Mouse (Mus musculus): ENCODE data around the gene Pcyt2. TPM values are rescaled to one million over a fixed set of nuclear protein-coding genes. Genes with fewer than 3 reads are reported as not detected.

Gene Pcyt2
- polyA plus RNA-seq, 1 experiment from 2014 or later: 151 TPM

DNA sequence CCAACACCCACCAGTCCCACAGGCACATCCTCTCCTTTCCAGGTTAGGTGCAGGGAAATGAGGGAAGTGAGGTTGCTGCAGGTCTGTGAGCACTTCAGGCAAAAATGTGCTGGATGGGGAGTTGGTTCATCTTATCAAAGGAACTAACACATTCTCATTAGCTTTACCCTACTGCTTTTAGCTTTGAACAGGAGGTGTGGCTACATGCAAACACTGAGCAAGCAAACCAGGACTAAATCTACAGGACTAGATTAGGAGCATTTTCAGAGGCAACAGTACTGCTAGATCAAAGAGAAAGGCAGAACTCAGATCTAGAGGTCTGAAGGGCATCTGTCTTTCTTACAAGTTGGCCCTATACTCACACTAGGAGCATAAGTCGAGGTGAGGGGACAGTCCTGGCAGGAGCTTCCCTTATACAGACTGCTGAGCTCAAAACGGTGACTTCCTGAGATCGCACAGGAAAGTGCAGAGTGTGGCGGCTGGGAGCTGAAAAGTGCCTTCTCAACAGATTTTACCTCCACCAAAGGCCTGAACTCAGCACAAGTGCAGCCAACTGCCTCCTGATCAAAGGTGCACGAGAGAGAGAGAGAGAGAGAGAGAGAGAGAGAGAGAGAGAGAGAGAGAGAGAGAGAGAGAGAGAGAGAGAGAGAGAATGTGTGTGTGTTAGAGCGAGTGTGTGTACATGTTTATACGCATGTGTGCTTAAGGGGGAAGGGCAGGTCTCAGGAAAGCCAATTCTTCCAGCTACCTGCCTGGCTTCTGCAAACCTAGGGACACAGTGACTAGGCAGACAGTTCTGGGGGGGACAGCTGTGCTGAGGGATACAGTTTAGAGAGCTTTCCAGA is 13.4 kb upstream of the Pcyt2 start:
- Histone ChIP-seq H3K4me3 (no peak overlapping the region), H3K9me3 (no peaks in the 10 kb centered on the region), H3K27me3 (replicated peaks) (no peaks in the 10 kb centered on the region), H3K27ac (no peak overlapping the region), H3K4me2 (replicated peaks) (peak overlapping the region; percentile 97), H3K36me3 (peaks cover 29% of the 10 kb centered on the region), H3K9ac (0 out of 2 replicates have a peak overlapping the region, but pooled peaks have one; percentile 6), H3K4me1 (peaks cover 40% of the 10 kb centered on the region)
- WGBS: 54% methylated on average over 7 of the region's 7 CpGs
- no peak for ATAC-seq (ENCODE audit: low FRiP score, low read depth)

DNA sequence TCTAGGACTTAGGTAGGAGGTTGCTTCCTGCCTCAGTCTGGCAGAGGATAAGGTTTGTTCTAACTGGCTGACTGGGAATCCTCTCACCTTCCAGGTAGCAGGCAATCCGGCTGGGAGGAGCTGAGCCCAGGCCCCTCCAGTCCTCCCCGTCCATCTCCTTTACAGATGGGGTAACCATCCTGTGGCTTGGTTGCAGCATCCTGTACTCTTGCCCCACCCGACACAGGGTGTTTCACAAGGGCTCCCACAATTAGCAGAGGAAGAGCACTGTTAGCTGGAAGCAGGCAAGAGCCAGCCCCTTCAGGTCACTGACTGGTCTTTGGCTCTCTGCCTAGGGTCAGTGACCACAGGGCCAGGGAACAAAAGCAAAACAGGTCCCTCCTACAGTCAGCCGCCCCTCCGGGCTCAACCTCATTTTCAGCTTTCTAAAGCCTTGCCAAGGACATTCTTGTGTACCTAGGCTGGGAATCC is 12.7 kb upstream of the Pcyt2 start:
- ATAC-seq (ENCODE audit: low FRiP score, low read depth): no peak
- no peak overlapping the region for H3K4me3 ChIP-seq
- 48% methylated on average over 5 of the region's 5 CpGs for WGBS

DNA sequence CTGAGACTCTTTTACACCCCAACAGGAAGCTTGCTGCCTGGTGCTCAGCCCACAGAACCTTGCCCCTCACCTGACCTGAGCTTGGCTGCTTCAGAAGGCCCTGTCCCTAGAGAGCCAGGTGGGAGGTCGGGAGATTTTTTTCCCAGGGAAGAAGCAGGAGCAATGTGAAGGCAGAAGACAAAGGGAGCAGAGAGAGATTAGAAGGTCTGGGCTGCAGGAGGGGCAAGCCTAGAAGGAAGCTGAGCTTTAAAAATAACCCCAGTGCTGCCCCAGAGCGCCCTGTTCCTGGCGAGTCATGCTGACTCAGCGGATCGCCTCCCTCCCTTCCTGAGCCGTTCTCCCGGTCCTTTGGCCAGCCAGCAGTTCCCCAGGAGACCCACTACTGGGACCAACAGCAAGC is 12.2 kb upstream of the Pcyt2 start:
- no peak overlapping the region for H3K27ac ChIP-seq
- H3K9me3 ChIP-seq: no peaks in the 10 kb centered on the region
- peaks cover 29% of the 10 kb centered on the region for H3K36me3 ChIP-seq
- no peaks in the 10 kb centered on the region for H3K27me3 ChIP-seq (replicated peaks)
- H3K9ac ChIP-seq: no peak overlapping the region
- peaks cover 48% of the 10 kb centered on the region for H3K4me1 ChIP-seq
- H3K4me2 ChIP-seq (replicated peaks): peak overlapping the region; percentile 97
- no peak for ATAC-seq (ENCODE audit: low FRiP score, low read depth)
- 0 out of 2 replicates have a peak overlapping the region, but pooled peaks have one; percentile 3 for H3K4me3 ChIP-seq
- whole genome bisulfite sequencing: 47% methylated on average over 7 of the region's 7 CpGs

More for the DNA sequence above, 12.7 kb upstream of the Pcyt2 start:
- peak overlapping the region; percentile 97 for H3K4me2 ChIP-seq (replicated peaks)
- H3K36me3 ChIP-seq: peaks cover 29% of the 10 kb centered on the region
- H3K9me3 ChIP-seq: no peaks in the 10 kb centered on the region
- H3K4me1 ChIP-seq: peaks cover 43% of the 10 kb centered on the region
- no peak overlapping the region for H3K27ac ChIP-seq
- H3K27me3 ChIP-seq (replicated peaks): no peaks in the 10 kb centered on the region
- 0 out of 2 replicates have a peak overlapping the region, but pooled peaks have one; percentile 6 for H3K9ac ChIP-seq

DNA sequence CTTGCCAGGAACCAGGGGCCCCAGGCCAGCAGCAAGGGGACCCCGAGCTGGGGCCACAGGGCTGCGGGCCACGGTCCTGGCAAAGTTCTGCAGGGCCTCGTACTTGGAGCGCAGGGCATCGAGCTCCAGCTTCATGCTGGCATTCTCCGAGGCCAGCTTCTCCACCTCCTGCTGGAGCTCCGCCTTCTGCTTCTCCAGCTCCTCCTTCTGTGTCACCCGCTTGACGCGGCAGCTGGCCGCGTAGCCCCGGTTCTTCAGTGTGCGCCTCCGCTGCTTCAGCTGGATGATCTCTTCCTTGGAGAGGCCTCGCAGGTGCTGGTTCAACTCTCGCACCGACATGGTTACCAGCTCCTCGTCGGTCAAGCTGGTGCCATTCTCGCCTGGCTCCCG is 11.6 kb upstream of the Pcyt2 start:
- H3K9ac ChIP-seq: no peak overlapping the region
- peaks cover 48% of the 10 kb centered on the region for H3K4me1 ChIP-seq
- no peaks in the 10 kb centered on the region for H3K27me3 ChIP-seq (replicated peaks)
- H3K4me3 ChIP-seq: peak overlapping the region; percentile 3; the same call in 1 of the 2 replicates
- H3K4me2 ChIP-seq (replicated peaks): peak overlapping the region; percentile 97
- H3K9me3 ChIP-seq: no peaks in the 10 kb centered on the region
- WGBS: 81% methylated on average over 23 of the region's 23 CpGs
- ATAC-seq (ENCODE audit: low FRiP score, low read depth): no peak
- H3K36me3 ChIP-seq: peaks cover 29% of the 10 kb centered on the region
- no peak overlapping the region for H3K27ac ChIP-seq

DNA sequence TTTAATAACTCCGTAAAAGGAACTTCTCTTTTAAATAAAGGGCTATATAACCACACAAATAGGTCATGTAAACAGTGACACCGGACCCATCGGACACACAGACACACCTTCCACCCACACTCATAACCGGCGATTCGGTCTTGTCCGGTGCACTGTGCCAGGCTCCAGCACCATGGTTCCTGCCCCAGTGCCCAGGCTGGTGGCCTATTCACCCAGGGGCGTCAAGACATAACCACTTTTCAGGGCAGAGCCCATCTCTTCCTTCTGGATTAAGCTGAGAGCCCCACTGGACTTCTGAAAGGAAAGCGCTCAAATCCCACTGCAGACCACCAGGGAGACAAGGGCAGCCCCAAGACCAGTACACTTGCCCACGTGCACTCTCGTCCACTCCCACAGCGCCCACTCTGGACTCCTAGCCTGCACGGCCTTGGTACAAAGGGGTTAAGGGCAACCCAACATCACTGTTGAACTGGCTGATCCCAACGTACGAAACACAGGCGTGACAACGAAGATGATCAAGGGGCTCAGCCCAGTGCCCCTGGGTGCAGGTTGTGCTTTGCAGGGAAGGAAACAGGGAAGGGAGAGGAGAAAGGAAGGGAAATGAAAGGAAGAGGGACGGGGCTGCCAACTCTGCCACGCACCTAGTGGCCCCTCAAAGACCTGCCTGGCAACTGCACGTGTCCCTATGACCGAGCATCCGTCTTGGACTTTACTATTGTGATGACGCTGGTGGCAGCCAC is 11.0 kb upstream of the Pcyt2 start:
- 94% methylated on average over 23 of the region's 23 CpGs for whole genome bisulfite sequencing

DNA sequence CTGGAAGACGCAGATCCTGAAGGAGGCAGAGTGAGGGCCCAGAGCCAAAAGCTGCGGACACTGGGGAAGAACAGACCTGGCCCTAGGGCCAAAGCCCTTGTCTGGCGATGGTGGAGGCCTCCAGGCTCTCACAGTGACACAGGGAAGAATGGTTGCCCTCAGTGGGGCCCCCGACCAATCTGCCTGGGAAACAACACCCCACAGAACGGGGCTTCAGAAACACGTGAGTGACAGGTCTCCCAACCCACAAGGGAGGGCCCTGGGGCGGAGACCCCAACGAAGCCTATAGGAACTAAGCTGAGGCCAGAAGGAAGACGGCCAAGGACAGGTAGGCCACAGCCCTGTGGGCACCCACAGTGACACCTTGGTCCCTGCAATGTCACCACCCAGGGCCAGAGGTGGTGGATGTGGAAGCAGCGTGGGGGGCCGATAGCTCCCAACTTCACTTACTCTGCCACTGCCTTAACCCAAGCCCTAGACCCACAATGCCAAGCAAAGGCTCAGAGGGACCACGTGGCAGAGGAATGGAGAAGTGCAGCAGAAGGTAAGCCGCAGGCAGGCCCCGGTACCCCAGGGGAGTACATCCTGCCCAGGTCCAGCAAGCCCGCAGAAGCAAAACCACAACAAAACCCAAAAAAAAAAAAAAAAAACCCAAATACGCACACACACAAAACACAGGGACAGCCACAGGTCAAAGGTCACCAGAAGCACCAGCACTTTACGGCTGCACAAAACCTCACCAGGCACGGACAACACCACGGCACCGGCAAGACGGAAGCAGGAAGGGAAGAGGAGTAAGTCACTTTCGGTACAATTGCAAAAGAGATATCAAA is 9.9 kb upstream of the Pcyt2 start:
- no peak for ATAC-seq (ENCODE audit: low FRiP score, low read depth)
- H3K4me3 ChIP-seq: no peak overlapping the region
- 81% methylated on average over 22 of the region's 22 CpGs for WGBS
- no peaks in the 10 kb centered on the region for H3K27me3 ChIP-seq (replicated peaks)
- no peaks in the 10 kb centered on the region for H3K9me3 ChIP-seq
- H3K4me1 ChIP-seq: peaks cover 53% of the 10 kb centered on the region
- H3K36me3 ChIP-seq: peaks cover 37% of the 10 kb centered on the region
- H3K27ac ChIP-seq: no peak overlapping the region
- no peak overlapping the region for H3K9ac ChIP-seq
- H3K4me2 ChIP-seq (replicated peaks): no peak overlapping the region

More for the DNA sequence above, 11.0 kb upstream of the Pcyt2 start:
- Histone ChIP-seq H3K9ac (no peak overlapping the region), H3K4me3 (no peak overlapping the region), H3K9me3 (no peaks in the 10 kb centered on the region), H3K36me3 (peaks cover 29% of the 10 kb centered on the region), H3K4me2 (replicated peaks) (peak overlapping the region; percentile 97), H3K27me3 (replicated peaks) (no peaks in the 10 kb centered on the region), H3K27ac (no peak overlapping the region), H3K4me1 (peaks cover 52% of the 10 kb centered on the region)
- no peak for ATAC-seq (ENCODE audit: low FRiP score, low read depth)

DNA sequence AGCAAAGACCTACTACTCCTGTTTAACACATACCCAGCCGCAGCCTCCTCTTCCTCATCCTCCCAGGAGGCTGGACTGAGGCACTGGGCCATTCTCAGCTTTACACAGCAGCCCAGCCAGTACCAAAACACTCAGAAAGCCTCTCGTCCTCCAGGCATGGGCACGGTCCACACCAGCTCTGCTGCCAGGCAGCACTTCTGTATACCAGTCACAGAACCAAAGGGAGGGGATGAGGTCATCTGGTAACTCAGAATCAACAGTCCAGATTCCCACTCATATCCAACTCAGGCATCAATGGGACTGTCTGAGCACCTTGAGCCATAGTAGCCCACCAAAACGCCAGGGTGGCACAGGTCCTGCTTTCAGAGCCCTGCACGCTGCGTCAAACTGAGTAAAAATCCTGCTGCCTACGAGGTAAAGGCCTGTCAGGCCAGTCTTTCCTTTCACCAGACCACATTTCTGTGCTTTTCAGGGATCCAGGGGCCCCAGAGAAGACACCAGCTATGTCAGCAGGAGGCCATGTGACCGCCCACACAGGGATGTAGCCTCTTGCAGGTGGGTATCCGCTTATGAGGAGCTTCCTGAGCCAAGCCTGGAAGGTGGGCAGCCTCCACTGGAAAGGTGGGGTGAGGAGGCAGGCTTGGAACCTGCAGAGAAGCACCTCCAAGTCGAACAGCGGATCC is 9.2 kb upstream of the Pcyt2 start:
- WGBS: 91% methylated on average over 11 of the region's 11 CpGs
- Histone ChIP-seq H3K9ac (no peak overlapping the region), H3K4me1 (peaks cover 46% of the 10 kb centered on the region), H3K36me3 (peaks cover 44% of the 10 kb centered on the region), H3K4me2 (replicated peaks) (no peak overlapping the region), H3K4me3 (no peak overlapping the region; the same call in 1 of the 2 replicates), H3K27ac (no peak overlapping the region), H3K9me3 (no peaks in the 10 kb centered on the region), H3K27me3 (replicated peaks) (no peaks in the 10 kb centered on the region)
- no peak for ATAC-seq (ENCODE audit: low FRiP score, low read depth)

DNA sequence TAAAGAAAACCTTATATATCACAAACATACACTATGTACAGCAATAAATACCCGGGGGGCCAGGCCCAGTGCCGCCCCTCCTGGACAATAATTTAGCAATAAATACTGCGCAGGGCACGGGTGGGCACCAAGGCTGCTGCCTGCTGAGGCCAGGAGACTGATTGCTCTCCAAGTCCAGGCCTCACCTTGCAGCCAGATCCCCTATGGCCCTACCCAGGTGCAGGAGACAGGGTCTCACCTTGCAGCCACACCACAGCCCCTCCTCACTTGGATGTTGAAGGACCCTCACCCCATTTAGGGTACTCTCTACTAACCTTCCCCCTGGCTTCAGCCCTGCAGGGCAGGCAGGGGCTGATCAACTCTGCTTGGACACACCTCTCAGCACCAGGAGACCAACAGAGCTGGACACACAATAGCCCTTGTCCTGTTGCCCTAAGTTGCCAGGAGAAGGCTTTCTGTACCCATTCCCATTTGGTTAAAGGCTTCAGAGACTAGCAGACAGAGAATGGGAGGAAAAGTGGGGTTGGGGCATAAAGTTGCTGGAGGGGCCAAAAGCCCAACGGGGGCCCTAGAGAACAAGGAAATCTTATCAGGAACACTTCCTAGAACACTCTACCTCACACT is 7.5 kb upstream of the Pcyt2 start, which contains the start of gene Sirt7:
Gene Sirt7 (minus strand): TSS at position 89 of the 624 bp plus-strand sequence.
- ATAC-seq (ENCODE audit: low FRiP score, low read depth): peak; percentile 51
- WGBS: 15% methylated on average over 5 of the region's 5 CpGs
- peak within 1 kb of the TSS; percentile 99 for H3K4me3 ChIP-seq
- no peaks in the 10 kb centered on the region for H3K27me3 ChIP-seq (replicated peaks)
- H3K9me3 ChIP-seq: no peaks in the 10 kb centered on the region
- peak within 1 kb of the TSS; percentile 99 for H3K4me2 ChIP-seq (replicated peaks)
- H3K9ac ChIP-seq: peak within 1 kb of the TSS; percentile 86
- peak within 1 kb of the TSS; percentile 68 for H3K27ac ChIP-seq
- peaks cover 58% of the 10 kb centered on the region for H3K36me3 ChIP-seq
- peaks cover 29% of the 10 kb centered on the region for H3K4me1 ChIP-seq

DNA sequence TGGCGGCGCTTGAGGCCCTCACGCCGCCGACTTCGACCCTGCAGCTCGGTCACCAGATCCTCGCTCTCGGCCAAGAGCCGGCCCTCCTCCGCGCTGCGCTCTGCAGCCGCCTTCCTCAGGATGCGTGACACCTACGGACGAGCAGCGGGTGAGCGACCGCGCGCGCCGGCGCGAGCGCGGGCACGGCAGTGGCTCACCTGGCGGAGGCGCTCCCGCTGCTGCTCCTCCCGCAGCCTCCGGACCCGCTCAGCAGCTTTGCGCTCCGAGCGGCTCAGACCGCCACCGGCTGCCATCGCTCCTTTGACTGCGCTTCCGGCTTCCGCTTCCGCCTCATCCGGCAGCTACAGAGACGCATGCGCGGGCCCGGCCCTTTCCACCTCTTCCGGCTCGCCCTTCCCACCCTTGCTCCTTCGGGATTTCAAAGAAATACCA is 7.0 kb upstream of the Pcyt2 start:
- Histone ChIP-seq H3K4me1 (peaks cover 23% of the 10 kb centered on the region), H3K4me2 (replicated peaks) (peak overlapping the region; percentile 99), H3K36me3 (peaks cover 62% of the 10 kb centered on the region), H3K27ac (peak overlapping the region; percentile 68), H3K9me3 (no peaks in the 10 kb centered on the region), H3K27me3 (replicated peaks) (no peaks in the 10 kb centered on the region), H3K9ac (peak overlapping the region; percentile 86), H3K4me3 (peak overlapping the region; percentile 99)
- WGBS: under 1% methylated on average over 53 of the region's 53 CpGs
- ATAC-seq (ENCODE audit: low FRiP score, low read depth): peak; percentile 83

DNA sequence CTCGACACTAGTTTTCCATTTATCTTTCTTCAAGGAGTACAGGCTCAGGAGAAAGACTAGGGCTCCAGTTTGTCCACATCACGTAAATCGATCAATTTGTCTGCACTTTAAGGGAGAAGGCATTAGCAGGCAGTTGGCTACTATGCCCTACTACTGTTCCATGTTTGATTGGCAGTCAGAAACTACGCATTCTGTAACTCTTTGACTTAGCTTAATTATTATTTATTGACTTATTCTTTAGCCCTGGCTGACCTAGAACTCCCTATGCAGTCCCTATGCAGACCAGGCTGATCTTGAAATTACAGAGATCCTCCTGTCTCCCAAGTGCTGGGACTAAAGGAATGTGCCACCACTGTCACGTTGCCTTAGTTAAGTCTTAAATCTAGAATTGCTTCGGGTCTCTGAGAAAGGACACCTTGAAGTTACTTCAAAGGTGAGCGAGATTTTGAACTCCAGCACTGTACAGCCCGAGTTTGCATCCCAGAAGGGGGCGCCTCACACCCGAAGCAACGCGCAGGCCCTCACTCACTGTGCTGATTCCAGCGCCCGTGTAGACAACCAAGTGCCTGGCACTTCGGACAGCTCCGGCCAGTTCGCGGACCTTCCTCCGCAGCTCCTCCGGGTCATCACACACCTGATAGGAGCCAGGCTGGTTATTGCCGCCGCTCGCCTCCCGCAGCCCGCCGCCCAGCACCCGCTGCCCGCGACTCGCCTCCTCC is 6.4 kb upstream of the Pcyt2 start:
- ATAC-seq (ENCODE audit: low FRiP score, low read depth): no peak
- H3K36me3 ChIP-seq: peaks cover 59% of the 10 kb centered on the region

More for the DNA sequence above, 6.4 kb upstream of the Pcyt2 start:
- Histone ChIP-seq H3K4me2 (replicated peaks) (peak overlapping the region; percentile 99), H3K9me3 (no peaks in the 10 kb centered on the region), H3K4me1 (peaks cover 17% of the 10 kb centered on the region), H3K27ac (peak overlapping the region; percentile 68), H3K27me3 (replicated peaks) (no peaks in the 10 kb centered on the region), H3K4me3 (peak overlapping the region; percentile 99), H3K9ac (peak overlapping the region; percentile 86)
- WGBS: 14% methylated on average over 30 of the region's 30 CpGs

All from neural tube, embryonic 12.5 days (tissue).